8 mouse cellular contexts compared by ENCODE assay signal in the genomic region with DNA sequence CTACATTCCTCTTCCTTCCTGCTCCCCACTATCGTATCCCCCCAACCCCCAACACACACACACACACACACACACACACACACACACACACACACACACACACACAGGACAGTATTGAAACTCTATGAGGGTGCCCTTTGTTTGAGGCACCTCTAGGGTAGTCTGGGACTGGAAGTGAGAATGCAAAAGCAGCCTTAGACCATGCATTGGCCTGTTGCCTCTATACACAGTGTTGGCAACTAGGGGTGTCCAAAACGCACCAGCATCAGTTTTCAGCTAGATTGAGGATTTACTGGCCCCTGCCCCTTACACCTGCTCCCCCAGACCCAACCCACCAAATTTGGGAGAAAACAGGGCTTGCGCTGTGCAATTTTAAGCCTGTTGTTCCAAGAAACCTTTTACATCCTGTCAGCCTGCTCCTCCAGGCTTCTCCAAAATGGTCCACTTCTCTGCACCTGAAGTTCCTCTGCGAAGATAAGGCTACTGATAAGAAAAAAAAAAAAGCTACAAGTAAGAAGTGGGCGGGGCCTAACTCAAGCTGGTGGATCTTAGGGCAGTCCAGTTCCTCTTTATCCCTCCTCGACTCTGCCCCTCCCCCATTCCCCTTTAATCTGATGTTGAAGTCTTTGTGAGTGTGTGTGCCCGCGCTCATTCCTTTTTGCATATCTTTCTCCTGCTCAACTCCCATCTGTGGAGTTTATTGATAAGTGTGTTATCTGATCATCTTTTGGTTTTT. TPM values are rescaled to one million over a fixed set of nuclear protein-coding genes. Genes with fewer than 3 reads are reported as not detected.
DNase-seq lines count a peak whose midpoint lies in the region; ATAC-seq and TF ChIP-seq lines count a peak whose summit lies in the region.

No protein-coding gene starts in this region.

- intact Hi-C loops in gastrocnemius, adult 2 months (cut with DNase I), result loop anchor here (2.0 to 10.0 kb wide), 4 partner anchors 52 to 258 kb away; no protein-coding TSS in a partner anchor
- intact Hi-C loops in gastrocnemius, postnatal 14 days (cut with DNase I; ENCODE audit: low total_unique reads), result loop anchor here (10.0 kb wide), 1 partner anchor 522 kb away; no protein-coding TSS in a partner anchor

- H3K9me3 ChIP-seq in forebrain, embryonic 13.5 days (replicated peaks), result no peaks in the 10 kb centered on the region
- no peaks in the 10 kb centered on the region for H3K9me3 ChIP-seq in intestine, postnatal 0 days (ENCODE audit: control insufficient read depth)
- H3K9me3 ChIP-seq in stomach, embryonic 14.5 days (ENCODE audit: control insufficient read depth, low read depth, low read length), result no peaks in the 10 kb centered on the region

- no peaks in the 10 kb centered on the region for H3K27me3 ChIP-seq in forebrain, embryonic 13.5 days
- no peaks in the 10 kb centered on the region for H3K27me3 ChIP-seq in intestine, postnatal 0 days (replicated peaks; ENCODE audit: control insufficient read depth, insufficient read depth, low read length)
- no peaks in the 10 kb centered on the region for H3K27me3 ChIP-seq in stomach, embryonic 14.5 days (ENCODE audit: control insufficient read depth, insufficient read depth, low read length)

- no peaks in the 10 kb centered on the region for H3K36me3 ChIP-seq in forebrain, embryonic 13.5 days (ENCODE audit: poor library complexity, severe bottlenecking)
- H3K36me3 ChIP-seq in intestine, postnatal 0 days (ENCODE audit: control insufficient read depth, insufficient read depth), result no peaks in the 10 kb centered on the region
- no peaks in the 10 kb centered on the region for H3K36me3 ChIP-seq in stomach, embryonic 14.5 days (ENCODE audit: control insufficient read depth, insufficient read depth, low read length)

- H3K4me1 ChIP-seq in forebrain, embryonic 13.5 days, result peaks cover 18% of the 10 kb centered on the region; the same call in 1 of the 2 replicates
- H3K4me1 ChIP-seq in intestine, postnatal 0 days (replicated peaks; ENCODE audit: control insufficient read depth, insufficient read depth, low read length), result no peaks in the 10 kb centered on the region
- no peaks in the 10 kb centered on the region for H3K4me1 ChIP-seq in stomach, embryonic 14.5 days (ENCODE audit: control insufficient read depth, insufficient read depth, low read length)

- peak; percentile 37 for ATAC-seq in forebrain, embryonic 13.5 days
- 0 out of 2 replicates have a peak, but pooled peaks have one; percentile 8 for ATAC-seq in intestine, postnatal 0 days
- ATAC-seq in stomach, embryonic 14.5 days (ENCODE audit: insufficient number of reproducible peaks, insufficient read depth, low FRiP score, low read depth), result 0 out of 2 replicates have a peak, but pooled peaks have one; percentile 1

- no peak for TF ChIP-seq CTCF in gastrocnemius, adult 2 months (IDR thresholded peaks at IDR 0.05)
- TF ChIP-seq CTCF in intestine, postnatal 0 days (IDR thresholded peaks at IDR 0.05; ENCODE audit: low read depth), result no peak

- DNase-seq in gastrocnemius, adult 2 months, result peak; percentile 17
- DNase-seq in gastrocnemius, postnatal 14 days, result no peak
- DNase-seq in ZHBTc4 (ENCODE audit: low read depth, low spot score), result peak; percentile 15
- DNase-seq in lung, postnatal 36 days, result peak; percentile 58
- no peak for DNase-seq in gastrocnemius, postnatal 25 days

- 29% methylated on average over 8 of the region's 8 CpGs for WGBS in forebrain, embryonic 13.5 days
- 40% methylated on average over 8 of the region's 8 CpGs for WGBS in intestine, postnatal 0 days
- WGBS in stomach, embryonic 14.5 days, result 28% methylated on average over 8 of the region's 8 CpGs

- H3K9ac ChIP-seq in forebrain, embryonic 13.5 days, result peak overlapping the region; percentile 74
- H3K9ac ChIP-seq in intestine, postnatal 0 days (ENCODE audit: low read depth, low read length), result no peak overlapping the region
- H3K9ac ChIP-seq in stomach, embryonic 14.5 days (replicated peaks; ENCODE audit: low read depth, low read length), result no peak overlapping the region

- peak overlapping the region; percentile 69 for H3K4me2 ChIP-seq in forebrain, embryonic 13.5 days
- H3K4me2 ChIP-seq in intestine, postnatal 0 days (replicated peaks; ENCODE audit: low read depth), result peak overlapping the region; percentile 75
- H3K4me2 ChIP-seq in stomach, embryonic 14.5 days (replicated peaks; ENCODE audit: low read depth, low read length), result peak overlapping the region; percentile 59; the same call in 1 of the 2 replicates

- H3K4me3 ChIP-seq in gastrocnemius, adult 2 months, result peak overlapping the region; percentile 72
- peak overlapping the region; percentile 54 for H3K4me3 ChIP-seq in forebrain, embryonic 13.5 days
- H3K4me3 ChIP-seq in intestine, postnatal 0 days (ENCODE audit: low read depth, low read length), result peak overlapping the region; percentile 47
- H3K4me3 ChIP-seq in stomach, embryonic 14.5 days (ENCODE audit: low read depth, low read length), result peak overlapping the region; percentile 43; the same call in 1 of the 2 replicates

- peak overlapping the region; percentile 40; the same call in 1 of the 2 replicates for H3K27ac ChIP-seq in gastrocnemius, adult 2 months
- H3K27ac ChIP-seq in forebrain, embryonic 13.5 days, result peak overlapping the region; percentile 90
- H3K27ac ChIP-seq in intestine, postnatal 0 days (ENCODE audit: low read depth, low read length), result no peak overlapping the region
- no peak overlapping the region for H3K27ac ChIP-seq in stomach, embryonic 14.5 days (ENCODE audit: low read length)

RNA-seq across cellular contexts. Expression of a gene that starts 2.6 kb away (rescaled TPM):
- 1 to 10 TPM; 1.5 to 2.0 TPM for total RNA-seq in gastrocnemius, adult 2 months (2021)
- total RNA-seq in gastrocnemius, postnatal 14 days (2021), result 1 to 10 TPM; 3.0 to 3.8 TPM
- polyA plus RNA-seq in forebrain, embryonic 13.5 days (2015; fragmentation: Nextera tagmentation; extraction: Ambion mirVana), result 6.4 and 6.8 TPM in 2 replicates
- polyA plus RNA-seq in intestine, postnatal 0 days (2015; fragmentation: Nextera tagmentation; extraction: Ambion mirVana), result 1.1 and 1.4 TPM in 2 replicates
- polyA plus RNA-seq in stomach, embryonic 14.5 days (2014; fragmentation: Nextera tagmentation; extraction: Ambion mirVana), result 3.4 and 3.8 TPM in 2 replicates
- total RNA-seq in gastrocnemius, postnatal 25 days (2021), result 1 to 10 TPM; 2.3 to 2.4 TPM

Comparison
In these comparisons a context has a peak if more than half of its experiments do, and no peak if none do; other contexts are left out.
1. DNase-seq: peak in gastrocnemius, adult 2 months (single experiment), ZHBTc4 (single experiment) and lung, postnatal 36 days (single experiment); none in gastrocnemius, postnatal 14 days (single experiment) and gastrocnemius, postnatal 25 days (single experiment).
2. H3K27ac ChIP-seq: peak in gastrocnemius, adult 2 months (single experiment) and forebrain, embryonic 13.5 days (single experiment); none in intestine, postnatal 0 days (single experiment) and stomach, embryonic 14.5 days (single experiment).
3. Peak in every context shown above with its lines, with median percentiles within 50 percentile points of each other: H3K4me3 ChIP-seq, ATAC-seq and H3K4me2 ChIP-seq.